Mouse (Mus musculus) erythroid progenitor cell, adult 5-6 weeks (primary cell): Measurements from ENCODE around the gene Ehmt1. TPM values are rescaled to one million over a fixed set of nuclear protein-coding genes. Genes with fewer than 3 reads are reported as not detected.
A peak's percentile ranks its signal among the peaks of the same experiment; 100 is the strongest.
"Not testable (repeated sequence)": the region's sequence is repeated elsewhere in the genome, so short reads cannot be mapped to it uniquely, and the experiment has no call there.

Source experiments
- ATAC-seq: replicated peaks from 2 replicates; pipeline ENCODE4 v1.8.0; 2016; ENCODE audit warnings: moderate number of reproducible peaks, mild to moderate bottlenecking, moderate TSS enrichment, inconsistent platforms; ENCODE audit not compliant: poor library complexity, low FRiP score, severe bottlenecking
- total RNA-seq, 2 experiments: library from RNA; stranded (forward) in 1 of 2; stranded (reverse) in 1 of 2; fragments of 150-400 nt in 1 of 2; fragments of 186-747, 209-891 nt in 1 of 2; gene quantifications; 2 replicates each; pipeline versions ENCODE4 v1.2.3 to v1.2.4; 2015 to 2017; ENCODE audit warnings: low replicate concordance in 2 of 2

Ehmt1 gene
- 13.8 and 36.0 TPM in 2 replicates for total RNA-seq (2015; ENCODE audit: low replicate concordance)
- total RNA-seq (2017; ENCODE audit: low replicate concordance): 60.5 and 74.0 TPM in 2 replicates

DNA sequence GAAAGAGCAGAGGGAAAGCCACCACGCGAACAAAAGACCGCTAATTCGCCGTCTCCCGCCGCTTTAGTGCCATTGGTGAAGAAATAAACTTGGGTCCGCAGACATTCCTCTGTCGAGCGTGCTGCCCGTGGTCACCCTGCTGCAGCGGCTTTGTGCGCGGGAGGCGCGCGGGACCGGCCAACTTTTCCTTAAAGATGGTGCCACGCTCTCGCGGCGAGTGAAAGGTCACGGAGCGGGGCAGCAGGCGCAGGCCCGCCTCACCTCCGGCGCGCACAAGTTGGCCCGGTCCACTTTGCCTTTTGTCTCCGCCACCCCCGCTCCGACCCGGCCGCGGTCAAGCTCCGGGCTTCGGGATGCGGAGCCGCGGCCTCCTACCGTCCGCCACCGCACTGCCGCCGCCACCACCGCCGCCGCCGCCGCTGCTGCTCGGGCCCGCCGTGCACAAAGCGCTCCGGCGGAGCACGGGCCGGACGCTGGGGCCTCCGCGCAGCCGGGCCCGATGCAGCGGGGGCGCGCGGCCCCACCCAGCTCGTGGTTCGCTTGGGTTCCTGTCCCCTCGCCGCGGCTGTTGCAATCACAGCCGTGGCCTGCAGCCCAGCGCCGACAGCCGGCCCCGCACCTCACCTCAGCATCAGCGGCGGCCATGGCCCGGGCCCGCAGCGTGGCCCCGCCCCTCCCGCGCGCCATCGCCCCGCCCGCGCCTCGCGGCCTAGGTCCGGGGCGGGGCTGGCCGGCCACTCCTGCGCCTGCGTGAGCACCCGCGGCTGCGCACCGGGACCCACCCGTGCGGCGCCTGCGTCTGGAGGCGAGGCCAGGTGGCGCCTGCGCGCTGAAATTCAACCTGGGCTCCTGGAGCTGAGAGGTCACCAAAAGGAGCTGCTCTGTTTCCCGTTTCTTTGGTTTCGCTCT lies at the start of gene Ehmt1:
Ehmt1 (minus strand) TSS at position 685 of the 909 bp plus-strand sequence.
- ATAC-seq: peak; percentile 97

DNA sequence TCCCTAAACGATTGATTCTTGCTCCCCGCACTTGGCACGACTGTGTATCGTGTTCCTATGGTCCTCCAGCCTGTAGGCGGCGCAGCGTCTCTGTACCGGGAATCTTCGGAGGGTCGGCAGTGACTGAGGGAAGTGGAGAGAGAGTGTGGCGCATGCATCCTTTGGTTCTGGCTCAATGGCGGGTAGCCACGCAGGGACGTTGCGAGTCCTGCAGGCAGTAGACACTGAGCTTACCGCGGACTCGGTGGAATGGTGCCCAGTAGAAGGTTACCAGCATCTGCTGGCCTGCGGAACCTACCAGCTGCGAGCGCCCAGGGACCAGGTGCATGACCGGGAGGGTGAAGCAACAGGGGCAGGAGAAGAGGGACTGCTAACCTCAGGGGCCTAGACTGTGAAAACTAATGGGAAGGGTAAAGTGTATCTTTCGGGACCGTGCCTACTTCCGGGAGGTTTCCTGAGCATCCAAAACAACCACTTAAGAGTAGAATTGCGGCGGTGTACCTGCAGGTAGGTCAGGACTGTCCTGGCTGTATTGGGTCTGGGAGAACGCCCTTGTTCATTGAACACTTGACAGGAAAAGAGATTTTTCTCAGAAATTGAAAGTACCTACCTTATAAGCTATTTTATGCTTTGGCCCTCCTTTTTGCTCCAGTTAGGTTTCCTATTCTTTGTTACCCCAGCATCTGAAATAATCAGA lies 43.0 kb upstream of the Ehmt1 start, which contains the start of gene Dph7:
Dph7 (plus strand) TSS at position 97 of the 697 bp plus-strand sequence.
- peak; percentile 98 for ATAC-seq

DNA sequence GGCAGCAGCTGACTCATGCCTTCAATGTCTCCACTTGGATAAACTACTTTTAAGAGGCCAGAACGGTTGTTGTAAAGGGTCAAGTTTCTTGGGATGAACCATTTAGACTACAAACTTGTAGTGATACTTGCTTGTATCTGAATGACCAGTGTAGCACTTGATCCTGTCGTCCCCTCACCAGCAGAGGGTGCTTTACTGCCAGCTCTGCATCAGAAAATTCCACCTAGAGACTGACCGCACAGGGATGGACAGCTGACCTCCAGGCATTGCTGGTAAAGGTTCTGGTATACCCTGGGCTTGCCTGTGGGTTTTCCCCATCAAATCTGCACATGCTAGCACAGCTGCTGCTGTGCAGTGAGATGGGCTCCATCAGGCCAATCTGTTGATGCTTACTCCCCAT lies 41.5 kb upstream of the Ehmt1 start:
- ATAC-seq: no peak

DNA sequence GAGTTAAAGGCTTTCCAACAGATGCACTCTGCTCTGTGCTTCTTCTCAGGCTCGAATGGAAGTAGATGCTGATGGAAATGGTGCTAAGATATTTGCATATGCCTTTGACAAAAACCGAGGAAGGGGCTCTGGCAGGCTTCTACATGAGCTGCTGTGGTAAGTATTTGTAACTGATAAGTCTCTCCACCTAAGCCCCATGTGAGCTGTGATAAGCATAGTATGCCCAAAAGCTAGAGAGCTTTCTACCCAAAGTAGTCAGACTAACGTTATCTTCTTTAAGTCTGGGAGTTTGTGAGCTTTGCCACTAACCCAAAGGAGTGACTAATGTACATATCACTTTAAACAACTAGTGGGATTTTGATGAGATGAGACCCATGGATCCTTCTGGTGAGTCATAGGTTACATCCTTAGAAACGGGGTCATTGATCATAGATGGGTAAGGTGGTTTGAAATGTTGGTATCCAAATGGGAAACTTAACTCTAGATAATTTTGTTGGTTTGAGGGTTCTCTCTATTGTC lies 33.2 kb upstream of the Ehmt1 start:
- no peak for ATAC-seq

DNA sequence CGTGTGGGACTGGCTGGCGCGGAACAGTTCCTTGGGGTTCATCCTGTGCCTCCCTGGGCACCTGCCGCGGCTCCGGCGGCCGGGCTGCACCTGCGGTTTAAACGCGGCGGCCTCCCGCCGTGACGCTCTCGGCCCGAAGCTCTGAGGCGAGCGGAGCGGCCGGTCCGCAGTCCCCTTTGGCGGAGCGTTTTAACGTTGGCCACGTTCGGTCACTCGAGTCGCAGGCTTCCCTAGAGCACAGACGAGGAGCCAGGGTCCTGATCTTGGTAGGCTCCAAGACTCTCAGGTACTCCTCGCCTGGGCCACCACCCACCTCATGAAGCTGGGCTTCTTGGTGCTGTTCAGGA lies 30.7 kb upstream of the Ehmt1 start:
- ATAC-seq: peak; percentile 21

DNA sequence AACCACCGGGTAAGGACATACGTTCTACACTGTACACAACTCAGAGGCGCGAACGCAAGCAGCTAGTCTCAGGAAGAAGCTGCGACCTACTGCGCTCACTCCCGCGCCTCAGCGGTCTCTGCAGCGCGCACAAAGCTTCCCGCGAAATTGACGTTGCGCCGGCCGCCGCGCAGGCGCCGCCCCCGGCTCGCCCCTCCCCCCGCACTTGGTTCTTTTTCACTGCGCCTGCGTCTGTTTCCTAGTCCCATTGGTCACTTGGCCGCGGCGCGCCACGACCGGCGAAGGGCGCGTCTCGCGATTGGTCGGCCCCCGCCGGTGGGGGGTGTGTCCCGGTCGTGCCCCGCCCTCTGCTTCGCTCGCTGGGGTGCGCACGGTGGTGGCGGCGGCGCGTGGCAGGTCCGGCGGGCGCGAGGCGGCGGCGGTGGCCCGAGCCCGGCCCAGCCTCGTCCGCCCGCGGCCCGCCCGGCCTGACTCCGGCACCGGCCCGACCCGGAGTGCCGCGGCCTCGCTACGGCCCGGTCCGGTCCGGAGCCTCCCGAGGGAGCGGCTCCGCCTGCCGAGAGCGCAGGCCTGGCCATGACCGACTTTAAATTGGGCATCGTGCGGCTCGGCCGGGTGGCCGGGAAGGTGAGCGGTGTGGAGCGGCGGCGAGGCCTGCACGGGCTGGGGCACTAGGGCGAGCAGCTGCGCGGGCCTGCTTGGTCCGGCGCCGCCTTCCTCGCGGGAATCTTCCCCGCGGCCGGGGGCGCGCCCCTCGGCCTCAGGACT lies 30.2 kb upstream of the Ehmt1 start, which contains the start of gene Zmynd19:
Zmynd19 (plus strand) TSS at position 372 of the 768 bp plus-strand sequence.
- peak; percentile 97 for ATAC-seq

DNA sequence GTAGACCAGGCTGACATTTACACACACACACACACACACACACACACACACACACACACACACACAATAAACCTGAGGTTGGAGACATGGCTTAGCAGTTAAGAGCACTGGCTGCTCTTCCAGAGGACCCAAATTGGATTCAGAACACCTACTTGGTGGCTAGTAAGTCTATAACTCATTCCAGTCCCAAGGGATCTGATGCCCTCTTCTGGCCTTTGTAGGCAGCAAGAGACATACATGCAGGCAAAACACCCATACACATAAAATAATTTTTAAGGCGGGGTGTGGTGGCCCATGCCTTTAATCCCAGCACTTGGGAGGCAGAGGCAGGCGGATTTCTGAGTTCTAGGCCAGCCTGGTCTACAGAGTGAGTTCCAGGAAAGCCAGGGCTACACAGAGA lies 24.9 kb upstream of the Ehmt1 start:
- ATAC-seq: not testable (repeated sequence)

DNA sequence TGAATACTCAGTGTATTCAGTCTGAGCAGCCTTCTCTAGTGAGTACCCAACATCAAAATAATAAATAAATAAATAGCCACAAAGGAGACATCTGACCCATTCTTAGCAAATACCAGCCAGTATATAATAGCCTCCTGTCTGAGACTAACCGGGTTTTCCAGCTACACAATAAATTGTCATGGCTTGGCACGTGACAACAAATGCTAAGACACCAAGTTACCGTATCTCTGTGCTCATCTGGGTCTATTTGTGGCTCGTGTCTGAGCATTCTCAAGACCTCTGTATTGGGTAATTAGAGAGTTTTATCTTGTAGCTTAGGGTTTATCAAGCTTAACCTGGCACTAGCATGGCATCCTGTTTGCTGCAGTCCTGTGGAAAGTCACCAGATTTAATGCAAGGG lies 22.7 kb upstream of the Ehmt1 start:
- ATAC-seq: no peak

DNA sequence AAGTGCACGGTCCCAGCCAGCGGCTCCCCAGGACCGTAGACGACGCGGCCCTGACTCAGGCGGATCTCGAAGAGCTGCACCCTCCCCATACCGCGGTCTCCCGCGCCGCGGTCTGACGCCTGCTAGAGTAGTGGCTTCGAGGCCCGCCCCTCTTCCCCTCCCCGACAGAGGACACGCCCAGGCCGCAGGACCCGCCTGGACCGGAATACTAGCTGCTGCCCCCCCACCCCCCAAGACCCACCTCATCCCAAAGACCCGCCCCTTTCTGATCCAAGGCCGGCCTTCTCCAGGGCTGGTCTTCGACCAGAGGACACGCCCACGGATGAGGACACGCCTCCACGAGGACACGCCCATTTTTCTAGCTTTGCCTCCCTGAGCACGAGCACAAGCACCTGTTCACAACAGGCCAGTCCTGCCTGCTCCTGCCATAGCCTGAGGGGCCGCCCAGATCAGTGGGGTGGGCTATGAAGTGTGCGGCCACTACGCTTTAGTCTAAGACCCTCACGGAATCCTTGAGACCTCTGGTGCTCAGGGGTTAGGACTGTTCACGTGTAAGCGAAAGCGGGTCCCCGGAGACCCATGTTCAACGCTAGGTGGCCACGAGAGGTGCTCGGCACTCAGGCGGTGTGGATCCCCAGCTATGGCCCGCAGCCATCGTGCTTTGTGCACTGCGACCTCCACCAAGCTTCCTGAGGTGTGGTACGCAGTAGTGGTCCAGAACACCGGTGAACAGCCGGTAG lies 15.8 kb upstream of the Ehmt1 start, which contains the start of gene Arrdc1:
Arrdc1 (minus strand) TSS at position 196 of the 740 bp plus-strand sequence.
- peak; percentile 91 for ATAC-seq

DNA sequence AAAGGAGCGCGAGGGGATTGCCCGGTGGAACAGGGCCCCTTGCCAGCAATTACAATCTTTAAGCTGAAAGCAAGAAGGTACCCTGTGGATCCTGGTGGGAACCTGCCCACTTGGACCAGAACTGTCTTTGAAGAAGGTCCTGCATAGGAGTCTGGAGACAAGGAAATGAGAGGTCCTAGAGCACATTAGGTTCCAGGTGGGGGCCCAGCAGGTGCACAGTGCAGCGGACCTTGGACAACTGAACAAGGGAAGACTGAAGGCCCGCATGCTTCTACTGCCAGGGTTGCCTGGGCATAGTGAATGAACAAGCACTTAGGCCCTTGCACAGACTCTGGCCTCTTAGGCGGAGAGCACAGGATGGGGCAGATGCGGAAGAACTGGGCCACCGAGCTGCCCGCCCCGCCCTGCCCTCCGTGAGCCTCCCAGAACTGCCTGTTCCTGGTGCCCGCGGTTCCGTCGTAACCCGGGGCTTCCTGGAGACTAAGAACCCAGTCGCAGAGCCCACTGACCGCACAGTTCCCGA lies 15.1 kb upstream of the Ehmt1 start:
- ATAC-seq: peak; percentile 70

DNA sequence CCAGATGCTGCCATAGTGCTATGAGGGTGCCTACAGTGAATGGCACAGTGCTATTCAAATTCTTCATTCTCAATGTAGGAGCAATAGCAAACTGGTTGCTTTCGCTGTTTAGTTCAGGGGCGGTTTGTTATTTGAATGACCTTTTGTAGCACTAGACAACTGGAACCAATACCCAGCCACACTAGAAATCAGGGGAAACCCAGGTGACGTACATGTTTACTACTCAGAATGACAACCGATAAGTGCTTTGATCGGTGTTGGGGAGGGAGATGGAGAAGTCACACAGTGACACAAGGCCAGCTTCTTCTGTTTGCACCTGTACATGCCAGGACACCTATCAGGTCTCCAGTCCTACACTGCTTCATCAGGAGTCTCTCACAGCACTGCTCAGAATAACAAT lies 10.2 kb upstream of the Ehmt1 start:
- ATAC-seq: no peak

DNA sequence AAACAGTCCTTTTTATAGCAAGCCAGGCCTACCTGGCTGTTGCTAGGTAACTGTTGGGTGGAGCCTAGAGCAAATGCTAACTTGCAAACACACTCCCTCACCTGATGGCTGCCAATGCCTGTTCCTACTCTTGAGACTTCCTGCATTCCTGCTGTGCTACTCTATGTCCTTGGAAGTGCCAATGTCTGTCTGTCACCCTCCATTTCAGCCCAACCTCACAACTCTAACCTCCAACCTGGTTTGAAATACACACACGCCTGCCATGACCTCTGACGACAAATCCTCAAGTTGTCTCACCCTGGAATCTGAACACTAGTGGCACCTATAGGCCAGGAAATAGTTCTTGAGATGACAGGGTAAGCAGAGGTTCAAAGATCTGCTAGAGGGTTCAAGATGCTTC lies 9.7 kb upstream of the Ehmt1 start:
- ATAC-seq: no peak

DNA sequence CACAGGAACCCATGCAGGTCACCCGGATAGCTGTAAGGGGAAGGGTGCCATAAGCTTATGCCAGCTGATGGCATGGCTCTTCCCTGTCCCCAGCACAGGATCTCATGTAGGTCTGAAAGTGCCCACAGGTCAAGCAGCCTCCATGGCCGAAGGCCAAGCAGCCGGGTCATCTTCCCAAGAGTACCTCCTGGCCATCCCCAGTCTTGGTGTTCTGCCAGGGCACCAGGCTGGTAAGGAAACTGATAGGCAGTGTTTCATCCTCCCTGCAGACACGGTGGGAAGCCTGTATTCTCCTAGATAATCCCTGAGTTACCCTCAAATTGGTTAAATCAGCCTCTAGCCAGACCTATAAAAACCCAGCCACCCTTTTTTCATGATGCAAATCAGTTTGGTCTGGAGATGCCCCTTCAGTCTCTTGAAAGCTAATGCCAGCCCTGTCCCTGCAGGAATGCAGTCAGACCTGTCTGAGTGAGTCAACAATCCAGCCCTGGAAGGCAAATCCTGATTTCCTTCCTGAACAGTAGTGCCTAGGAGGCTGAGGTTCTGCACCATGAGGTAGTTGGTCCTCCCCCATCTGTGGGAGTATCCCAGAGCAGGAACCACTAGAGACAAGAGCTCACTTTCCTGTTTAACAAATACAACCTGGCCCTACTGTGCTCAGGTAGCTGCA lies 8.5 kb upstream of the Ehmt1 start:
- ATAC-seq: no peak

DNA sequence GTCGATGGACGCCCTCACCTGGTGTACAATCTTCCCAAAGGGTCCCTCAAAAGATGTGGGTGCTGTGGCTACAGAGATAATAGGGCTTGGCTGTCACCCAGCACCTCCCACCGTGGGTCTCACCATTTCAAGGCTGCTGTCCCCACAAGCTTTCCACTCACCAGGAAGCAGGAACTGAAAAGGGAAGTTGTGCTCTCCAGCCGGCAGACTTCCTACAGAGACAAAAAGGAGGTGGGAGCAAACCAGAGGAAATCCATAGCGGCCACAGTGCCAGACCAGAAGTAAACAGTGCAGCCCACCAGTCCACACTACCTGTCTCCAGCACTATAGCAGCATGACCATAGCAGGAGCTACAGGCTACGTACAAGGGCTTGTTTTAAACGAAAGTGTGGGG lies 7.5 kb upstream of the Ehmt1 start:
- no peak for ATAC-seq

DNA sequence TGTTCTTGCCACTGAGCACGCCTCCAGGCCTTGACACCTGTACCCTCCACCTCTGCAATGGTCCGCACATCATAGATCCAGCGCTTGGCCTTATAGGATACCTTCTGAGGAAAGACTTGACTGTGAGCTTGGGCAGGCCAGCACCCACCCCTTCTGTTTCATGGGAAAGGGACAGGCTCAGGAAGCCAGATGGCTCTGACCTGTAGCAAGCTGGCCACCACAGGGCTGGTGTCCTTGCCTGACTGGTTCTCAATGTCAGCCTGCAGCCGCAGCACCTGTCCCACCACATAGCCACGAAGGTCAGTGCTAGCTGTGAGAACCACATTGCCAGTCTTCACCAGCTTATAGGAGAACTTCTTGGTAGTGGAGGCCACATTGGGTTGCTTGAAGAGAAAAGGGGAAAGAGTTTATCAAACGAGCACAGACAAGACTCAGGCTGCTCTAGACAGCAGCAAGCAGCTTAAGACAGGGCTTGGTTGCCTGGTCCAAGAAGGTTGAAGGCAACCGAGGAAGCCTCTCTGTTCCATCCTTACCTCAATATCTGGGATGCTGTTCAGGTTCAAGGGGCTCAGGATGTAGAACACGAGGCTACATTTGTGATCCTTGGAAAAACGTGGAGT lies 7.0 kb upstream of the Ehmt1 start:
- no peak for ATAC-seq

DNA sequence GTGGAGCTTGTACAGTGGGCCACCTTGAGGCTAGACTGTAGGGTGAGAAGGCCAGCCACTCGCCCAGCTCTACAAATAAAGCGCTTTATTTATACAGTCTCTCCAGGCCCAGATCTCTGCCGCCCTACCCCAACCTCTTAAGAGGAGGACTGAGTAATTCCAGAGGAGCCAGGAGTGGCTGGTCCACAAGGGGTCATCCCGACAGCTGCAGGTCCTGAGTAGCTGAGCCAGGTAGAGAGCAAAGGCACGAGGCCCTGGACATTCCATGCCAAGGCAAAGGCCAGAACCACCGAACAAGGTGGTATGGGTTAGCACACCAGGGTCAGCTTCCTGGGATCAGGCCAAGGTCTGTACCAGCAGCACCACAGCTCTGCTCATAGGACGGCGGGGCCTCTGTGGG lies 5.9 kb upstream of the Ehmt1 start:
- no peak for ATAC-seq

DNA sequence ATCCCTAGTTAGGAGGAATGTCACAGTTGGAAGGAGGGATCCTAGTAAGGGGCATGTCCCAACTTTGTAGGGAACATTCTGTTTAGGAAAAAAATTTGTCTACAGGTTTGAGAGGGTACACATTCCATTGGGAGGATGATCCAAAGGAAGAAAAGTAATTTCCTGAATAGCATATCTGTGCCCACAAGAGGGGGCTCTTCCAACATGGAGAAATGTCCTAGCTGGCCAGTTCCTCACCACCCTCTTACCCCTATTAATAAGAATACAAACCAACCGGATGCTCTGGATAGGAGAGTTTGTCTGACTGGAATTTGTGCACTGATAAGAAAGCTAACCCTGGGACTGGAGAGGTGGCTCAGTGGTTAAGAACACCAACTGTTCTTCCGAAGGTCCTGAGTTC lies 4.1 kb upstream of the Ehmt1 start:
- ATAC-seq: no peak

DNA sequence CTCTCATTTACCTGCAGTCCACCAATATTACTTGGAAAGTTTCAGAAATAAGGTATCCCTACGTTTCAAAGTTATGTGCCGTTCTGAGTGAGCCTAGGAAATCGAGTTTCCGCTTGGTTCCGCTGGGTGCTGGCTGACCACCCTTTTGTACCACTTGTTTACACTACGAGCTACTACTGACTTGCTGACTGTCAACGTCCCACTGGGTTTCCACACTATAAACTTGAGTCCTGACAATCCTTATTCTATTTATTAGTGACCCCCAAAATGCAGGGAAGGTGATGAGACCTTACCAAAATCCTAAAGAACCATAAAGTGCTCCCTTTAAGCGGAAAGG lies 393 bp upstream of the Ehmt1 start:
- peak; percentile 43 for ATAC-seq
